Mouse (Mus musculus) G1E (cell line): ENCODE results near the gene Samhd1.

ENCODE experiments used
- CTCF ChIP-seq: IDR thresholded peaks from 2 replicates; pipeline ENCODE4 v1.5.1; 2012; ENCODE audit warnings: low read depth, low read length, inconsistent platforms, mixed read lengths
- POLR2AphosphoS5 ChIP-seq: IDR thresholded peaks from 2 replicates; pipeline ENCODE4 v1.6.1; 2012; ENCODE audit warnings: low read depth, low read length, inconsistent platforms; ENCODE audit not compliant: insufficient replicate concordance

- TF ChIP-seq POLR2AphosphoS5 (no peak), CTCF (no peak)
Observed at GRCm38 (mm10) chr2:157156079-157156478, 21.0 kb upstream of the Samhd1 start.
